Mouse (Mus musculus) ES-E14 (cell line): Measurements from ENCODE around the gene Nmur1. TPM values are rescaled to one million over a fixed set of nuclear protein-coding genes. Genes with fewer than 3 reads are reported as not detected.

Source experiments
- DNase-seq: peaks from one replicate; pipeline ENCODE4 v3.0.0-alpha.2; 2013; ENCODE audit warnings: low read depth, low spot score
- H3K27ac ChIP-seq: 2 replicates; pipeline ENCODE4 v1.5.1; 2012; ENCODE audit warnings: low read depth, mild to moderate bottlenecking, low read length, moderate library complexity, mixed read lengths; ENCODE audit not compliant: poor library complexity, insufficient read depth, severe bottlenecking
- H3K36me3 ChIP-seq: 2 replicates; pipeline ENCODE4 v1.6.1; 2012; ENCODE audit warnings: mild to moderate bottlenecking, low read length, moderate library complexity, mixed read lengths; ENCODE audit not compliant: control insufficient read depth, poor library complexity, insufficient read depth, severe bottlenecking
- H3K4me1 ChIP-seq, 2 experiments: fragments of 150-350 bp in 1 of 2; sonication (generic) in 1 of 2; 2 replicates each; pipeline ENCODE4 v1.6.1; 2012; ENCODE audit warnings: low read length in 2 of 2, mild to moderate bottlenecking in 1 of 2, mixed read lengths in 1 of 2; ENCODE audit not compliant: control insufficient read depth in 2 of 2, insufficient read depth in 2 of 2, poor library complexity in 1 of 2
- H3K4me3 ChIP-seq, 2 experiments: fragments of 150-350 bp in 1 of 2; sonication (generic) in 1 of 2; 2 replicates each; pipeline ENCODE4 v1.5.1; 2012; ENCODE audit warnings: low read length in 2 of 2, low read depth in 1 of 2, mild to moderate bottlenecking in 1 of 2, mixed read lengths in 1 of 2; ENCODE audit not compliant: insufficient read depth in 1 of 2, poor library complexity in 1 of 2, severe bottlenecking in 1 of 2
- H3K9ac ChIP-seq: 2 replicates; pipeline ENCODE4 v1.6.1; 2012; ENCODE audit warnings: low read depth, mild to moderate bottlenecking, low read length, mixed read lengths; ENCODE audit not compliant: poor library complexity, insufficient read depth, severe bottlenecking
- H3K9me3 ChIP-seq: fragments of 150-350 bp; sonication (generic); 2 replicates; pipeline ENCODE4 v1.6.1; 2012; ENCODE audit warnings: low read depth, mild to moderate bottlenecking, low read length; ENCODE audit not compliant: control insufficient read depth, insufficient read depth
- CHD2 ChIP-seq: IDR thresholded peaks from 2 replicates; pipeline ENCODE4 v1.6.1; 2014; ENCODE audit warnings: mild to moderate bottlenecking, low read depth, low read length, inconsistent platforms
- HCFC1 ChIP-seq: IDR thresholded peaks from 2 replicates; pipeline ENCODE4 v1.6.1; 2012; ENCODE audit warnings: low read length, inconsistent platforms, borderline replicate concordance; ENCODE audit not compliant: insufficient read depth
- MAFK ChIP-seq: IDR thresholded peaks from 2 replicates; pipeline ENCODE4 v1.6.1; 2014; ENCODE audit warnings: mild to moderate bottlenecking, low read depth, low read length, inconsistent platforms; ENCODE audit not compliant: insufficient read depth
- ZC3H11A ChIP-seq: IDR thresholded peaks from 2 replicates; pipeline ENCODE4 v1.6.1; 2012; ENCODE audit warnings: low read depth, mild to moderate bottlenecking, inconsistent platforms, low read length, borderline replicate concordance
- ZNF384 ChIP-seq: IDR thresholded peaks from 2 replicates; pipeline ENCODE4 v1.6.1; 2012; ENCODE audit warnings: low read depth, low read length, inconsistent platforms
- in situ Hi-C, 2 experiments: fragments of 600-800 bp; cut with MboI; formaldehyde crosslinking; loops; one replicate each; pipeline ENCODE4 v1.15.1; 2025; ENCODE audit warnings: low sequenced_read_pairs in 2 of 2, inconsistent platforms in 1 of 2; ENCODE audit not compliant: unreplicated experiment in 2 of 2
- total RNA-seq: library from RNA; depleted of rRNA; stranded (reverse); fragments of 300-350 nt; gene quantifications from 2 replicates; pipeline ENCODE4 v1.2.3, GENCODE M21; 2012

The Nmur1 gene
- total RNA-seq, 1 experiment: 0.18 TPM

- TF ChIP-seq ZC3H11A (peak; percentile 85), ZNF384 (no peak)
- peak overlapping the region; percentile 93 for H3K9ac ChIP-seq
- H3K36me3 ChIP-seq: no peaks in the 10 kb centered on the region
- H3K9me3 ChIP-seq: no peaks in the 10 kb centered on the region
- in situ Hi-C loops: no loop called here
- H3K27ac ChIP-seq: peak overlapping the region; percentile 95
- peak; percentile 97 for DNase-seq
- H3K4me3 ChIP-seq: peak overlapping the region; percentile 59 to 73
- peaks cover 2 to 35% of the 10 kb centered on the region in 2 experiments; a peak in 3 of 4 replicates for H3K4me1 ChIP-seq
Observed at GRCm38 (mm10) chr1:86440171-86440886, 14.3 kb upstream of the Nmur1 start.

GRCm38 (mm10) chr1:86439487-86440170 lies 13.6 kb upstream of the Nmur1 start:
- H3K9ac ChIP-seq: peak overlapping the region; percentile 52
- H3K27ac ChIP-seq: peak overlapping the region; percentile 76; the same call in 1 of the 2 replicates
- H3K9me3 ChIP-seq: no peaks in the 10 kb centered on the region
- no peak for DNase-seq
- H3K4me1 ChIP-seq: peaks cover 2 to 36% of the 10 kb centered on the region in 2 experiments; a peak in 3 of 4 replicates
- H3K36me3 ChIP-seq: no peaks in the 10 kb centered on the region
- in situ Hi-C loops: no loop called here
- TF ChIP-seq ZC3H11A (no peak), CHD2 (no peak), ZNF384 (no peak), HCFC1 (no peak), MAFK (no peak)
- H3K4me3 ChIP-seq: no peak overlapping the region

- in situ Hi-C loops: no loop called here
- no peak for DNase-seq
Observed at GRCm38 (mm10) chr1:86438501-86438900, 12.5 kb upstream of the Nmur1 start.

GRCm38 (mm10) chr1:86438014-86438319 lies 11.9 kb upstream of the Nmur1 start:
- Histone ChIP-seq H3K4me1 (peaks cover 0 to 31% of the 10 kb centered on the region in 2 experiments; a peak in 2 of 4 replicates), H3K27ac (no peak overlapping the region), H3K4me3 (no peak overlapping the region), H3K9ac (no peak overlapping the region), H3K36me3 (no peaks in the 10 kb centered on the region), H3K9me3 (no peaks in the 10 kb centered on the region)
- no peak for DNase-seq
- TF ChIP-seq ZNF384 (no peak), ZC3H11A (no peak), MAFK (no peak), CHD2 (no peak), HCFC1 (no peak)
- in situ Hi-C loops: no loop called here

More at GRCm38 (mm10) chr1:86438501-86438900, 12.5 kb upstream of the Nmur1 start:
- Histone ChIP-seq H3K27ac (no peak overlapping the region), H3K9me3 (no peaks in the 10 kb centered on the region), H3K36me3 (no peaks in the 10 kb centered on the region), H3K4me3 (no peak overlapping the region), H3K9ac (no peak overlapping the region), H3K4me1 (peaks cover 2 to 33% of the 10 kb centered on the region in 2 experiments; a peak in 3 of 4 replicates)
- TF ChIP-seq ZC3H11A (no peak), CHD2 (no peak), HCFC1 (no peak), MAFK (no peak), ZNF384 (no peak)
